Mouse (Mus musculus) embryo, embryonic 9.5 days (tissue): ENCODE data around the gene Chst2.

Source experiments
- DNase-seq: peaks from one replicate; pipeline ENCODE4 v3.0.0-alpha.2; 2017; ENCODE audit errors: extremely low spot score

Gene Chst2

GRCm38 (mm10) chr9:95365882-95366281 lies 40.6 kb downstream of the Chst2 start:
- no peak for DNase-seq

GRCm38 (mm10) chr9:95353829-95354391 lies 52.6 kb downstream of the Chst2 start:
- DNase-seq, result no peak

GRCm38 (mm10) chr9:95351968-95352367 lies 54.6 kb downstream of the Chst2 start:
- no peak for DNase-seq

GRCm38 (mm10) chr9:95350550-95350949 lies 56.0 kb downstream of the Chst2 start:
- DNase-seq, result no peak
